Mouse (Mus musculus): Measurements from ENCODE around the gene Shisa5.

Gene Shisa5

DNA sequence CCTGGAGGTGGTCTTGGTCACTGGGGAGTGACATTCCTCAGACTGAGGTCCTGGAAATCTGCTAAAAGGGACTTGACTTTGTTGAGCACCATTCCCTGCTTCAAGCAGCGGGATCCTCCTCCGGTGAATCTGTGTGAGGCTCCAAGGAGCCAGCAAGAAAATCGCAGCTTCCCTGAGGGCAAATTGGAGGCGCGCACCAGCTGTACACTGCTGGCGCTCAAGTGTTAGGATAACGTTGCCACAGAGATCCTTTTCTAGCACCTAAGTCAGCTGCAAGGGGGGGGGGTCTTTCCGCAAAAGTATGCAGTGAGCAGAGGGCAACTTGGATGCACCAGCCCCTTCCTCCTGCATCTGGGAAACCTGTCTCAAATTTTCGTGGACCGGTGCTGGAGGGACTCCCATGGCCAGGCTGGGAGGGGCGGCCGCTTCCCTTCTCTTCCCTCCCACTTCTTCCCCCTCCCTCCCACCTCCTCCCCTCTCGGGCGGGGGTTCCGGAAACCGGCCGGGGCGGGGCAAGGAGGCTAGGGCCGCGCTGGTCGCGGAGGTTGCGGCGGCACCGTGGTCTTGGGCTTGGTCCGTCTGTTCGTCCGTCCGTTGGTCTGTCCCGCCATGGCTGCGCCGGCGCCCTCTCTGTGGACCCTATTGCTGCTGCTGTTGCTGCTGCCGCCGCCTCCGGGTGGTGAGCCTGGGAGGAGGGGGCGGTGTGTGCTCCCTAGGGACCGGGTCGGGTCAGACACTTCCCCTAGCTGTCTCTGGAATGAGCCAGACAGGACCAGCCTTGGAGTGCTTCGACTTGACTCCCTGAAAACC, at the start of gene Shisa5:
Shisa5 (plus strand) TSS at position 480 of the 810 bp plus-strand sequence.
- DNase-seq (ENCODE audit: low read depth, low spot score), result peak; percentile 72

DNA sequence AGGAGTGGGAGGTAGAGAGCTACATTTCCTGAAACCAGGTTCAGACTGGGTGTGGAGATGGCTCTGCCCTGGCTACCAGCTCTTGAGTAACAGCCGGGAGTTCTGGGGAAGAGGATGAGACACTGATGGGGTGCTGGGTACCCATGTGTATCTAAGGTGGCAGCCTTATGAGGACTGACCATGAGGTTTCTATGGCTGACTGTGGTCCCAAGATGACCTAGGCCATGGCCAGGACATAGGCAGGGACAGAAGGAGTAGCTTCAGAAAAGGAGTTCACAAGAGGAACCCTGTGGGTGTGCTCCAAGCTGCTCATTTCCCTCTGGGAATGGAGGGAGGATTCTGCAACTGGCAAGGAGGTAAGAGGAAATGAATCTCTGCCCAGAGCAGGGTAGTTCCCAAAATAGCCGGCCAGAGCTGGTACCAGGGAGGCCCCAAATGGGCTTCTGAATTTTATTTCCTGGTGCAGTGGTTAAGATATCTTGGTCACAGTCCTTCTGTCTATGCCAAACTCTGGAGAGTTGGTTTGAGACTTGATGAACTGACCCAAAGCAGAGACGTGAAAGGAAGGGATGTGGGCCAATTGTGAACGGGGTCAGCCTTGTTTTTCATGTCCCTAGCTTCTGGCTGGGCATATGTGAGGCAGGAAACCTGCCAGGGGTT, 48.4 kb upstream of the Shisa5 start:
- DNase-seq (ENCODE audit: low read depth, low spot score), result no peak

DNA sequence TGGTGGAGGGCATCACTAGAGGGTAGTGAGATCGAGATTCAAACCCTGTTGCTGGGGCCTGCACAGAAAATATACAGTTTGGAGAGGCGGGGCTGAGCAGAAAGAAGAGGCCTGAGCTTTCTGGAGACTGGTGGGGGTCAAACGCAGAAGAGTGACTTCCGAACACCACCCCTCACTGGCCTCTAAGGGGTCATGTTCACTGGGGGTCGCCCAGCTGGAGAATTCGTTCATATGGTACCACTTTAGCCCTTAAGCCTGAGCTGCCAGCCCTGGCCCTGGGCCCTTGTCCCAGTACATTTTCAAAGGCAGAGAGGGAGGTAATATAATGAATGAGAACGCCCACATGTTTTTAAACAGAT, 47.9 kb upstream of the Shisa5 start:
- no peak for DNase-seq (ENCODE audit: low read depth, low spot score)

DNA sequence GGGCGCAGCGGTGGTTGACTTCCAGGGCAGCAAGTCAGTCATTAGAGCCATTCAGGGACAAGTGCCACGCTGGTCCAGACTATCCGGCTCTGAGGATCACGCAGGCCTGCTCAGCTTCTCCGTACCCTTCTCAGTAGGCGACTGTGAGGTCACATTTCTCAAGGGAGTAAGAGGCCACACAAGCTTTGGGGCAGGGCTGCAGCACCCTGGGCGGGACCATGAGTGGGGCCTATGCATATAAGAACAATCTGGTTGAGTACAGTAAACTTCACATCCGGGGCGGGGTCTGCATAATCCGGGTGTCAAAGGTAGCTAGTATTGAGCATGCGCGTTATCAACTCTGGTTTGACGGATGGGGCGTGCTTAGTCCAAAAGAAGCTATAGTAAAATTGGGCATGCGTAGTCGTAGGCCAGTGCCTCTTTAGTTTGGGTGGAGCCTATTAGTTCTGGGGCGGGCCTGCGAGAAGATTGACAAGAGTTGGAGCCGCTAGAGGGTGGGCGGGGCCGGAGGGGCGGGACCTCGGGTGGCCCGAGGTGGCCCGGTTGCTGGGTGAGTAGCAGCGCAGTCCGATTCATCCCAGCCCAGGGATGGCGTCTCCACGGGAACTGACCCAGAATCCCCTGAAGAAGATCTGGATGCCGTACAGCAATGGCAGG, 46.8 kb upstream of the Shisa5 start, which contains the start of gene Pfkfb4:
Pfkfb4 (plus strand) TSS at position 351 of the 657 bp plus-strand sequence.
- peak; percentile 98 for DNase-seq (ENCODE audit: low read depth, low spot score)

DNA sequence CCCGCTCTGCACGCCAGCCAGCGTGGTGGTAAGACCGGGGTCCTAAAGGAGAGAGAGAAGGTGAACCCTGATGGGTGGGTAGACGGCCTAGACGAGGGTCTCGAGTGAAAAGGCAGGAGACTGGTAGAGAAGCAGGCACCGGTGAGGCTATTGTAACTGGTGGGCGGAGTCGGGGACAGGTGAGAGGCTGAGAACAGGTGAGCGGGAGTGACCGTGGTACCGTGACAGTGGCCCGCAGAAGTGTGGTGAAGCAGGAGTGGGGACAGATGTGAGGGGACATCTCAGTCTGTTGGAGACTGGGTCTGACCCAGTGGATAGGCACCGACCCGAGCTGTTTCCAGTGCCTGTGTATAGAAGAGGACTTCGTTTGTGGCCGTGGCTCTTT, 46.3 kb upstream of the Shisa5 start:
- no peak for DNase-seq (ENCODE audit: low read depth, low spot score)

DNA sequence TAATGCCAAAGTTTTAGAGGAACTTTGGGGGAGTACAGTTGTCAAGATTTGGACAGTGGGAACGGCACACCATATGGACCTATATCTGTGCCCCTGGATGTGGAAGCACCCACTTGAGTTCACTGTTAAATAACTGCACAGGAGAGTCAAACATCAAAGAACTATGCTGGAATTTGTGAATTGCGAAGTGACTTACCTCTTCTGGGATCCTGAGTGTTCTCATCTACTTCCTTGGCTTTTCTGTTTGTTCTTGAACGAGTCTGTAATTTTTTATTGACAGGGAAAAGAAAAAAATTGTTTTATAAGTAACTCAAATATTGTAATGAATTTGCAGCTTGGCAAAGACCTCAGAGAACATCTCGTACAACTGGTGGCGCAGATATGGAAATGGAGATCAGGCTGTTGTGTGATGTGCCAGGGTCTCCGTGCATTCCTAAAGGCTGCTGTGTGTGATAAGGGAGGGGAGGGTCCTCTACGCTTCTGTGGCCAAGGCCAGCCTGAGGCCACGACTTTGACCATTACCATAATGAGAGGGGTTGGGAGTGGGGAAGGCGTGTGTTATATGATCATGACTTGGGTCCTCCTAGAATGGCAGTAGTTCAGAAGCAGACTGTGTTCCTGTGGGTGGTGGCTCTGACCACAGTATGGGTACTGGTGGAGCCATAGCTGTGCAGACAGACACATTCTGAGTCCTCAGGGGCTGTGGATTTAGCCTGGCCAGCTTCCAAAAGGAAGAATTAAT, 45.6 kb upstream of the Shisa5 start:
- no peak for DNase-seq (ENCODE audit: low read depth, low spot score)

DNA sequence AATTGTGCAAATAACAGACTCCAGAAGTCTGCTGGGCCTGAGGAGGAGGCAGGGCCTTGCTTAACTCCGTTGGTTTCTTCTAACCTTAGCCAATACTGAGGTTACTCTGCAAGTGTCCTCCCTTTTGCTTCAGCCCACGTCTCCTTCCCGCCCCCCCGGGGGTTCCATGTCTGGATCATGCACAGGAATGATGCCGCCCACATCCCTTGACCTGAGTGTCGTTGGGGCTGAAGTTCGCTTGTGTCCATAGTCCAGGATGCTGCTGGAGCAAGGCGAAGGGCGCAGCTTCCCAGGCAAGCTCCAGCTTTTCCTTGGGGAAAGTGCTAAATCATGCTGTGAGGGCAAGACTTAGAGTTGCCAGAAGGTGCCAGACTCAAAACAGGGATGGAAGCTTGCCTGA, 42.0 kb upstream of the Shisa5 start:
- DNase-seq (ENCODE audit: low read depth, low spot score), result no peak

DNA sequence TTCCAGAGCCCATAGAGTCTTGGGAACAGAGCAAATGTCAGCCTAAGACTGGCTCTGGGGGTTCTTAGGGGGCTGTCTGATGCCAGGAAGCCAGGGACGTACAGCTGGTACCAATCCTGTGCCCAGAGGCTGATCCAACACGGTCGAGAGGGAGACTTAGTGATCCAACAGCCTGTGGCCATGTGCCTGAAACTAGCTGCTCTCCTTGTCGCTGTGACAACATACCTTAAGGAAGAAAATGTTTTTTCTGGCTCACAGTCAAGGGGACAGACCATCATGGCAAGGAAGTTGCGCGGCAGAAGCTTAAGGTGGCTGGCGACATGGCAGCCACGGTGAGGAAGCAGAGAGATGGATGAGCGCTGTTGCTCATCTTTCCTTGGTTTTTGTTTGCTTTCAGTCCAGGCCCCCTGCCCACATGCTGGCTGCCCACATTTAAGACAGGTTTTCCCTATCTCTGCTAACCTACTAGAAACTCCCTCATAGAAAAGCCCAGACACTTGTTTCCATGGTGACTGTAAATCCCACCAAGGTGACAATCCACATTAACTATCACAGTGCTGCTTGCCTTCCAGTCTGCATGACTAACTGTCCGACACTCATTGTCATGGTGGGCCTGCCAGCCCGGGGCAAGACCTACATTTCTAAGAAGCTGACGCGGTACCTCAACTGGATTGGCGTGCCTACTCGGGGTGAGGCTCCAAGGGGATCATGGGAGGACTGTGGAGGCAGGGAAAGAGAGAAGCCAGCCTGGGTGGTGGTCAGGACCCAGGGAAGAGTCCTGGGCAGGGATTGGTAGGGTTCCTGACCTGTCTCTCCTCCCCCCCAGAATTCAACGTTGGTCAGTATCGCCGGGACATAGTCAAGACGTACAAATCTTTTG, 39.8 kb upstream of the Shisa5 start:
- DNase-seq (ENCODE audit: low read depth, low spot score), result no peak

DNA sequence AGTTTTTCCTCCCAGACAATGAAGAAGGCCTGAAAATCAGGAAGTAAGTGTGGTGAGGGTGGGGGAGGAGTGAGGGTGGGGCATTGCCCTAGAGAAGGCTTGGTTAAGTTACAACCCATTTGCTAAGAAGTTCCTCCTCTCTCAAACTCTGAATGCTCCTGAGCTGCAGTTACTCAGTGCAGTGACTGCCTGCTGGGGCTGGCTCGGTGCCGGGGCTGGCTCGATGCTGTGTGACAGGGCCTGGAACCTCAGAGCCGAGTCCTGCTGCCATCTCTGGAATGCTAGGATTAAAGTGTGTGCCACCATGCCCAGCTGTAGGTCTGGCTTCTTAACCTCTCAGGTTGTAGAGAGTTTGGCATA, 39.2 kb upstream of the Shisa5 start:
- DNase-seq (ENCODE audit: low read depth, low spot score), result no peak

DNA sequence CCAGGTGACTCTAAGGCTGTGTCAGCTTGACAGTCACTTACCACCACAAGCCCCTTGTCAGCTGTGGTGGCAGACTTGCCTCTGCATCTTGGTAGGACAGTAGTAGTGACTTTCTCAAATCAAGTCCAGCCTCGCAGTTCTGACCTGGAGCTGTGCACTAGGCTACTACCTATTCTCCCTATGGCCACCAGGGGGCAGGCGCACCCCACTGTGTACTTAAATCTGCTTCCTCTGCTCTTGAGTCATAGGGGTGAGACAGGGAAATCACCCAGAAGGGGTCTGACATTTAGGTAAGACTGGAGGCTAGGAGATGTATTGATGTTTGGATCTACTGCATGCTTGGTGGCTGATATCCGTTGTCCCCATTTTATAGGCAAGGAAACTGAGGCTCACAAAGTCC, 37.6 kb upstream of the Shisa5 start:
- DNase-seq (ENCODE audit: low read depth, low spot score), result peak; percentile 83

DNA sequence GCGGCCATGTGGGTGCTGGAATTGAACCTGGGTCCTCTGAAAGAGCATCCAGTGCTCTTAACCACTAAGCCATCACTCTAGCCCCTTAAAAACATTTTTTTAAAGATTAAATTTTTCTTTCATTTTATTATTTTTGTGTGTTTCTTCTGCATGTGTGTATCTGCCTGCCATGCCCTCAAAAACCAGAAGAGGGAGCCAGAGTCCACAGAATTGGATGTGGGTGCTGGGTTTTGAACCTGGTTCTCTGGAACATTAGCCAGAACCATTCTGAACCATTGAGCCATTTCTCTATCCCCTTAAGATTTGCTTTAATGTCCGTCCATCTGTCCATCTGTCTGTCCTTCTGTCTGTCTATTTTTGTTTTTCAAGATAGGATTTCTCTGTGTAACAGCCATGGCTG, 35.2 kb upstream of the Shisa5 start:
- DNase-seq (ENCODE audit: low read depth, low spot score), result peak; percentile 48

DNA sequence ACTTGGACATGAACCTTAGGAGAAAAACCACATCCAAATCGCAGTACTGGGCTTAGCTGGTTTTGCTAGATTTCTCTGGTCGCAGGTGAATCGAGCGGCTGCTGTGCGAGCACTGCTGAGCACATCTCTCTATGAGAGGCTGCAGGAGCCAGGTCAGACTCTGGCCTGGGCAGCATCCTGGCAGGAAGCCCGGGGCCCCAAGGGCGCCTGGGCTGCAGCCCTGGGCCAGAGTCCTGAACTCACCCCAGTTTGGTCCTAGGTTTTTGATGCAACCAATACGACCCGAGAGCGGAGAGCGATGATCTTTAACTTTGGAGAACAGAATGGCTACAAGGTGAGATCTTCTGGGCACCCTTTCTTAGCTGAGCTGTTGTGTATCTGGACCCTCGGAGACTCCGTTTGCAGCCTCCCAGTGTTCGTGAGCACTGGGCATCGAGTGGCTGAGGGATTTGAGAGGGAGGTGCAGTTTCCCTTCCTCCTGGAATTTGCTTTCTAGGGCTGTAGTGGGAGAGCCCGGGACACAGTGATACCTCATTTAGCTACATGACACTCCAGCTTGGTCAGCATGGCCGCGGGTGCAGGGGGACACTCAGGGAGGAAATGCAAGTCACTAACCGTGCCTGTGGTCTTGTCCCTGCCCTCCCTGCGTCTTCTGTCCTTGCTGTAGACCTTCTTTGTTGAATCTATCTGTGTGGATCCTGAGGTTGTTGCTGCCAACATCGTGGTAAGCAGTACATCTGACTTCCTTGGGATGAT, 31.2 kb upstream of the Shisa5 start:
- DNase-seq (ENCODE audit: low read depth, low spot score), result no peak

DNA sequence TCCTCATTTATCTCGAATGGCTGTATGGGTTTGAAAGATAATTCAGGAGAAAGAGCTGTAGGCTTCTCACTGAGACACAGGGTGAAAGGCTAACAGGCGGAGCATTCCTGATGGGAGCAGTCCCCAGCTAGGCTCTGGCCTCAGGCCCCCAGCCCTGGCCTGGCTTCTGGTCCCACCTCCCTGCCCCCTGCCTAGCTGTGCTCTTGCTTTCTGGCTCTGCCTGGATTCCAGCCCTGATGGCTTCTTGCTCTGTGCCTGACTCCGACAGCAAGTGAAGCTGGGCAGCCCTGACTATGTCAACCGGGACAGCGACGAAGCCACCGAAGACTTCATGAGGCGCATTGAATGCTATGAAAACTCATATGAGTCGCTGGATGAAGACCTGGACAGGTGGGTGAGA, 30.3 kb upstream of the Shisa5 start:
- DNase-seq (ENCODE audit: low read depth, low spot score), result no peak

DNA sequence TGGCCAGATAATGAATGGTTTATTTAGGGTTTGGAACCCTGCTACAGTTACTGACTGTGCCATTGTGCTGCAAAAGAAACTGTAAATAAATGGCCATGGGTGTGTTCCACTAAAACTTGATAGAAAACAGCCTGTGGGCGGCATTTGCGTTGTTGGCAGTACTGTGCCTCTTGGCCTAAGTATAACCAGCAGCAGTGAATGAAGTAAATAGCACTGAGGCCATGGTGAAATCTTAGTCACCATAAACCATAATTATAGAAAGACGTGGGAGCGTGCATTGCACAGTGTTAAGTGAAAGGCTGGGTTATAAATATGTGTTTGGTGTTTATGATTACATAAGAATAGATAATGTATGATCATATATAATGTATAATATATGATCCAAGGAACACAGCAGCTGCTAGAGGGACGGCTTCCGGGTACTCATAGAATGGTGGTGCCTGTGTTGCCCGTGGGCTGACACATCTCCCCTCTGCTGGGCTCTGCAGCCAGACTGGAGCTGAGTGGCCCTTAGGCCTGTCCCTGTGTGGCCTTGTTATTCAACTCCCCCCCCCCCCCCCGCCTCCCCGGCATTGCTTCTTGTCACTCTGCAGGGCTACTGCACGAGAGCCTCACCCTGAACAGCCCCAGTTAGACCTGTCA, 29.2 kb upstream of the Shisa5 start:
- no peak for DNase-seq (ENCODE audit: low read depth, low spot score)

DNA sequence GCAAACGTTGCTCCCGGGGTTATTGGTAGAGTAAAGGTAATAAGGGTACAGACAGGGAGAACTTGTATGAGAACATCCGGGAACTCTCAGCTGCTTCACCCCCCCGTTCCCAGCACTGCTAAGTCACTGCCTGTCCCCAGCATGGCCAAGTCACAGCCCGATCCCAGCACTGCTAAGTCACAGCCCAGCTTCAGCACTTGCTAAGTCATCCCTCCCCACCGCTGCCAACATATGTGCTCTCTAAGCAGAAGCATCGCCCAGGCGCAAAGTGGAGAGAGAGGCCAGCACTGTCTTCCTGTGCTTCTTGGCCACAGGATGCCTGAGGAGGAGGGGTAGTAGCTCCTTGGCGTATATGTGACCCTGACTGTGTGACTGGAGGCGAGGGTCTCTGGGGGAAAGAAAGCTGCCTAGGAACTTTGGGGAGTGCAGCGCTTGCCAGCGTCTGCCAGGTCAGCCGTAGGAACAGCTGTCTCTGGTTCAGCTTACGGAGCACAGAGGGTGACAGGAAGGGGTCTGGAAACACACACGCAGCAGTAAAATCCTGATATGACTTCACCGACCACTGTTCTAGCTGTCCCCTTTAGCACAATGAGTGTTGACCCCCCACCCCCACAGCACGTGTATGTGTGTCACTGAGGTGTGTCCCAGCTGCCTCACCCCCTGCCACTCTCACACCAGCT, 28.6 kb upstream of the Shisa5 start:
- DNase-seq (ENCODE audit: low read depth, low spot score), result peak; percentile 17

DNA sequence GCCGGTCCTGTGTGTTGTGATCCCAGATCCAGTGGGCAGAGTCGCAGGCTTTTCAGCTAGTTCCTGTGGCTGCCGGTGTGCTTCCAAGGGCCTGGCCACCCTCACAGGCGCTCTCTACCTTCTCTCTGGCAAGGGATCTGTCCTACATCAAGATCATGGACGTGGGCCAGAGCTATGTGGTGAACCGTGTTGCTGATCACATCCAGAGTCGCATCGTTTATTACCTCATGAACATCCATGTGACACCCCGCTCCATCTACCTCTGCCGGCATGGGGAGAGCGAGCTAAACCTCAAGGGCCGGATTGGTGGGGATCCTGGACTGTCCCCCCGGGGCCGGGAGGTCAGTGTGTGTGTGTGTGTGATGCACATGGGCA, 28.1 kb upstream of the Shisa5 start:
- DNase-seq (ENCODE audit: low read depth, low spot score), result no peak

DNA sequence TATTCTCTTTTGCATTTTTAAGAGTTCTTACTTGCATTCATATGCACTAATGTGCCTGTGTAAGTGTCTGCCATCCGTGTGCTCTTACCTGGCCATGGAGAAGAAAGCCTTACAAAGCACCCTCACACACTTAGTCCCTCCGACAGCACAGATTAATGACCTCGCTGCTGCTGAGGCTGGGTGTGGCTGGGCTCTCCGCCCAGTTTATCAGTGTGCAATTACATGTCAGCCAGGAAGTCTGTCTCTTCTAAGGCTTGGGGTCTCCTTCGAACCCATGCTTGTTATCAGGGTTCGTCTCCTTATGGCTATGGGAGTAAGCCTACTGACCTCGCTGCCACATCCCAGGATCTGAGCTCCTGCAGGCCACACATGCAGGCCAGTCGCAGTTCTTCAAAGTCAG, 23.0 kb upstream of the Shisa5 start:
- no peak for DNase-seq (ENCODE audit: low read depth, low spot score)

DNA sequence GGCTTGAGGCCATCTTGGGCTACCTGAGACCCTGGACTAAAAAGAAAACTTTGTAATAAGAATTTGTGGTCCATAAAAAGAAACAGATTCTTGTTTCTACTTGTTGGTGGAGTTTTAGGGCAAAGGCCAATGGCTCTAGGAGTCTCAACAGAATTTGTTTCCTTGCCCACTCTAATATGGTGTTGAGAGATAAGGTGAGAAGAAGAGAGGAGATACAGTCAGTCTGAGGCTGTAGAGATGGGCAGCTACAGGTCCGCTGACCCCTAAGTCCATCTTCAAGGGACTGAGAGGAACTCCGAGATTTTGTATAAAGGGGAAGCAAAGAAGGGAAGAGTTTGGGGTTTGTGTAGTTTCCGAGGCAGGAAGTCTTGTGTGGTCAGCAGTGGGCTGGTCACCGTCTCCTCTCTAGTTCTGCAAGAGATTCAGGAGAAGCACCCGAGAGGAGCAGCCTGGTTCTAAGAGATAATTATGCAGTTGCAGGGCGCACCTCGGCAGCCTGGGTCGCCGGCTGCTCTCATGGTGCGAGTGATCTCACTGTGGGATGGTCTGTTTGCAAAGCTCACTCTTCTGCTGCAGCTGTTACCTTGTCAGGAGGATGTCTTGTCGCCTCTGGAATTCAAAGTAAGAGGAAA, 21.3 kb upstream of the Shisa5 start:
- no peak for DNase-seq (ENCODE audit: low read depth, low spot score)

DNA sequence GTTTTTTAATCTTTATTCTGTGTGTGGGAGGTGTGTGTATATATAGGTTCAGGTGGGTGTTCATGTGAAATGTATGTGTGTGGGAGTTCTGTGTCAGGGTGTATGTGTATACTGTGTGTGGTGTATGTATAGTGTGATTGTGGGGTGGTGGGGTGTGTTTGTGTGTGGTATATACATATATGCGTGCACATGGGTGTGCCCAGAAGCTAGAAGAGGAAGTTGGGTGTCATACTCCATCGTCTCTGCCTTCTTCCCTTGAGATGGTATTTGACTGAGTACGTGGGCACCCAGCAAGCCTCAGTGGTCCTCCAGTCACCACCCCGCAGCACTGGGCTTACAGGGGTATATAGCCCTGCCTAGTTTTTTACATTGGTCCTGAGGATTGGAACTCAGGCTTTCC, 16.9 kb upstream of the Shisa5 start:
- no peak for DNase-seq (ENCODE audit: low read depth, low spot score)
